Mouse (Mus musculus): Measurements from ENCODE around the gene C8b. TPM values are rescaled to one million over a fixed set of nuclear protein-coding genes. Genes with fewer than 3 reads are reported as not detected.

The C8b gene
- polyA plus RNA-seq, 2 experiments from 2014 or later = not detected

GRCm38 (mm10) chr4:104813617-104814016 is 47.5 kb downstream of the C8b start:
- ATAC-seq = no peak

DNA sequence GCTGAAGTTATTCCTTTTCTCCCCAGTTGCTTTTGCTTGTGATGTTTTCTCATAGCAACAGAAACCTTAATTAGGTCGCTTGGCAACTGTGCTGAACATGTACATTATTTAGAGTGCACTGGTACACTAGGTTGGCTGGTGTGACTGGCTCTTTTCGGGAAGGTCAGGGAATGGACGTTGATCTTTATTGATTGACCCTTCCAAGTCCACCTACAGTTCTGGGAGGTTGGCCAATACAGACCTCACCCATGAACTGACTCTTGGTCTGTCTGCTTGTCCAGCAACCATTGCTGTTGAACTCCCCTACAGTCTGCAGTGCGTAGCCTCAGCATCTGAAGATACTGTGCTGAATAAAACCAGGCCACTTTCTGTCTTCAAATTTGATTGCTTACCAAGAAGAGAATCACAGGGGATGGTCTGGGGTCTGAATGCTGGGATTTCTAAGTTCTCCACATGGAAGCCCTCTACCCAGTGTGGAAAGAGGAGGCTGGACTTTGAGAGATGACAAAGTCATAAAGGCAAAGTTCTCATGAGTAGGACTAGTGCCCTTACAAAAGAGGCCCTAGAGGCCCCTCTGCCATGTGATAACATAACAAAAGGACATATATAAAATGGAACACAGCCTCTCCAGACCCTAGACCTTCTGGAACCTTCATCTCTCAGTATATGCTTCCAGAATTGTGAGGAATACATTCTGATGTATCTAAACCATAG is 50.6 kb downstream of the C8b start:
- ATAC-seq = no peak

DNA sequence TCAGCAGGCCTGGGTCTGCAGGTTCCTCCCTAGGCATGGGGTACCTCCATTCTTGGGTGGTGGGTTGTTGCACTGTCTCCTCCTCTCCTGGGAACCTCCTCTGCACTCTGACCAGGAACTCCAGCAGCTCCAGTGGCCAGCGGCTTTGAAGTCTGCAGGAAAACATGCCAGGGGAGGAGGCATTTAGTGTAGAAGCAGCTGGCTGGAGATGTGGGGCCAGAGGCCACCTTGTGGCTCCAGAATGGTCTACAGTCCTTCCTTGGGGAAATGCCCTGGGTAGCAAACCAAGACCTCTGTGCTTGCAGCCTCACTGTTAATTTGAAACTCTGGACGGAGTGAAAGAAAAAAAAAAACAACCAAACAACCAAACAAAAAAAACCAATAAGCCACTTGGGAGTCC is 51.4 kb downstream of the C8b start:
- ATAC-seq = no peak

DNA sequence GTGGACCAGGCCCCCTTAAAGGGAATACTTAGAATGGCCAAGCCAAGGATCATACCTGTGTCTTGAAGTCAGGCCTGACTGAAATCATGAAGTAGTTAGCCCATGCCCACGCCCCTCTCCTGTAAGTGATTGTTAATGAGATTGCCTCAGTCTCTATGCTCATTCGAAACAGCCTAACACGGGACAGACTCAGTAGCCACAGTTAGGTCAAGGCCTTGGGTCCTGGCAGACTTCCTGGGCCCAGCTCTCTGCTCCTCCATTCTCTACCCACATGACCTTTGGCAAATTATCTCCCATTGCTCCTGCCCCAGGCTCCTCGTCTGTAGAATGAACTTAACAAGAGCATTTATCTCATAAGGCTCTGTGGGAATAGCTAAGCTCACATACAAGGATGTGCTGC is 52.9 kb downstream of the C8b start:
- no peak for ATAC-seq

DNA sequence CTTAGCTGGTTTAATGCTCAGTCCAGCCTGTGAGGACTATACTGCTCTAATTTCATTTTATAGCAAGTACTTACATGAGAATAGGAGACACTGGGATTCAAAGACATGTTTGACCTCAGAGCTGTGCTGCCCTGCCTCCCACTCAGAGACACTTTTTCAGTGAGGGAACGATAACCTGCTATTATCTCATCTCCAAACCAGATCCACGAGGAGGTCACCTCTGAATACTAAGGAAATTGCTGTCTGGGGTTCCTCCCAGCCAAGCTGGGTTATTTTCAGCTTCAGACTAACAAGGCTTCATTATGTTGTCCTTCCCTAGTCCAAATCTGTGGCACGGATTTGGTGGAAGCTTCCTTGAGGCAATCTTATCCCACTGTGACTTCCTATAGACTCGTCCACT is 53.8 kb downstream of the C8b start:
- ATAC-seq = no peak

- no peak for ATAC-seq
Observed at GRCm38 (mm10) chr4:104823597-104824101, 57.5 kb downstream of the C8b start.

DNA sequence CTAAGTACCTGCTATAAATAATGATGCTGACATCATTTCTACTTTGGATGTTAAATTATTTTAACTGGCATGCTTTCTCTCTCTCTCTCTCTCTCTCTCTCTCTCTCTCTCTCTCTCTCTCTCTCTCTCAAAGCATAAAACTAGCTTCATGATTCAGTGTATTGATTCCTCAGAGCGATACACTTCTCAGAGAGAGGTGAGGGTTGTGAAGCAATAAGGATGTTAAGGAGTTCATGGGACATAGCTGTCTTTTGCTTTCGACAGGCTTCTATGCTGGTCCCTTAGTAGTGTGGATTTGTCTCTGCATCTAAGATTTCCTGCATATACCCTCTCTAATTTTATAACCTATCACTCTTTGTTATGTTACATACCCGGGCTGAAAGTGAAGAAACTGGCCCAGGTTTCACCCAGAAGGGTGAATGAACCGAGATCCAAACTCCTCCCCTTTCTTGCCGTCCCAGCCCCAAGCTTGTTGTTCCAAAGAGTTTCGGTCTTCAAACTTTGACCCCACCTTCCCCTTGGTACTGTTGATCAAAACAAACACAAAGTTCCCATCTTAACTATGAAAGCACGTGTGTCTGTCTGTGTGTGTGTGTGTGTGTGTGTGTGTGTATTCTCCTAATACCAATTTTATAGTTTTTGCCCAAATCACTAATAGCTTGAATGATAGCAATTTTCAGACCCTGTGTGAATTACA is 58.4 kb downstream of the C8b start:
- no peak for ATAC-seq

DNA sequence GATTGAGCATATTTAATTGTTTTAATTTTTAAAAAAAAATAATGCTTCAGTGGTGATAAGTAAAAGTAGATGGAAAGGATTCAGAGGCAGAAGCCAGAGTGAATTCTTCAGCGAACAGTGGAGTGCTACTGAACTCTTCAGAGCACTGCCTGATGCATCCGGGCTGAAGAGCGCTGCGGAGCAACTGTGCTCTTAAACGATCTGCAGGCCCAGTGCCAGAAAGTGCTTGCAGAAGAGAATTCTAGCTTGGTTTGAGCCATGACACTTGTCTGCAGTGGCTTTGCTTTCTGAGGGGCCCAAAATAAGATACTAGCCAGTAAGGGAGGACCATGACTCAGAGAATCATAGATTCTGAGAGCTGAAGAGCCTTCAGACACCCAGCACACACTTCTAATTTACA is 62.8 kb downstream of the C8b start:
- ATAC-seq = no peak

DNA sequence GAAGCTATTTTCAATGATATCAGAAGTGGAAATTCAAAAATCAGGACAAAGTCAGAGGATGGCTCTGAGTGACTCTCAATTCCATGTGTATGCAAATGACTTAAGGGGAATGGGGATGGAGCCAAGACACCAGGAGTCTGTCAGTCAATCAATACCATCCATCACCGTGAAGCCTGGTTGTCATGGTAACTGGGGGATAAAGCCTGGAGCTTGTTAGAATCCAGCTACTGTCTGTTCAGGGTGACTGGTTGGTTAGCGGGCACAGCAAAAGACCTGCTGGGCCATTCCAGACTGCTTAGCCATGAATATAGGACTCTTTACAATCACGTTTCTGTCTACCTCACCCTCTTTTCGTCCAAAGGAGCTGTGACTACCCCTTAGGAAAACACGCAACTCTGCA is 69.0 kb downstream of the C8b start:
- no peak for ATAC-seq

- ATAC-seq = no peak
Observed at GRCm38 (mm10) chr4:104838342-104838741, 72.2 kb downstream of the C8b start.

GRCm38 (mm10) chr4:104842204-104842603 is 76.1 kb downstream of the C8b start:
- ATAC-seq = no peak

DNA sequence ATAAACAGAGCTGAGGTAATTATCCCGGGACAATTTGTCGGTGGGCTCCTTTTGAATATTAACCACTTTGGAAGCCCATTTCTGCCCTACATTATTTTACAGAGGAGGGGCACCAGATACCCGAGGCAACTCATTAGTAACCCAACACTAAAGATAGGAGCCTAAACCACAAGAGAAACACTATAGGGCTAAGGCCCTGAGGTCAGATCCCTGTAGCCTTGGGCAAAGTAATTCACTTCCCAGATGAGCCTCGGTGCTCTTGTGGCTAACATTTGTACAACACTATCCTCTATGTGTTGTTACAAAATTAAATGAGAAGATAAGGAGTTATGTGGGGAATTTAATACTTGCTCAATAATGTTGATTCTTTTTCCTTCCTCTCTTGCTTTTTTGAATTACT is 77.4 kb downstream of the C8b start:
- no peak for ATAC-seq

Other genes starting within 250 kb of the C8b start
- gene Gm17662, start 91.0 kb downstream of the C8b start, polyA plus RNA-seq (2017; shearing (Covaris generic)) = not detected
- not detected for gene C8a, start 110.1 kb downstream of the C8b start, polyA plus RNA-seq (2017; shearing (Covaris generic))
- not detected for gene Fyb2, start 147.1 kb downstream of the C8b start, polyA plus RNA-seq (2017; shearing (Covaris generic))

Data from activated CD4-positive, CD25-positive, alpha-beta regulatory T cell, adult 4 months (primary cell).